Mouse (Mus musculus) T-helper 17 cell (primary cell): ENCODE results near the gene Hecw1.
"Not testable (repeated sequence)": the region's sequence is repeated elsewhere in the genome, so short reads cannot be mapped to it uniquely, and the experiment has no call there.

Experiments used
- in situ Hi-C, 2 experiments: fragments of 300-600 bp; cut with MboI, MseI; formaldehyde crosslinking; loops; 1 replicate in 1 of 2; 2 replicates in 1 of 2; pipeline ENCODE4 v1.15.1; 2025; ENCODE audit warnings: high pct_unique_total_duplicates in 2 of 2

Gene Hecw1

DNA sequence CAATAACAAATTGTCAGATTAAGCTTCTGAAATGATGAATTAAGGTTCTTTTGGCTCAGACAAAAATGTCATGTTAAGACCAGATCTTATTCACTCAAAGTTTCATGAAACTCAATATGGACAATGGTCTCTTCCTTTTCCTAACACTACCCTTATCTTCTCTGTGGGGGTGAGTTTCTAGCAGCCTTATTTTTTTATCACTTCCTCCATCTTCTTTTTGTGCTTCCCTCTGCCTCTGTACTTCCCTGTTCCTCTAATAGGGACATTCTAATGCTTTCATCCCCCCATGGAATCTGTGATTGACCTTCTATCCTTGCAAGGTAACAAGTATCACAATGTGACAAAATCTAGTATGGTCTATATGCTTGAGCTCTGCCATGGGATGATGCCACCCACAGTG, 148.6 kb downstream of the Hecw1 start:
- in situ Hi-C loops, result no loop called here

DNA sequence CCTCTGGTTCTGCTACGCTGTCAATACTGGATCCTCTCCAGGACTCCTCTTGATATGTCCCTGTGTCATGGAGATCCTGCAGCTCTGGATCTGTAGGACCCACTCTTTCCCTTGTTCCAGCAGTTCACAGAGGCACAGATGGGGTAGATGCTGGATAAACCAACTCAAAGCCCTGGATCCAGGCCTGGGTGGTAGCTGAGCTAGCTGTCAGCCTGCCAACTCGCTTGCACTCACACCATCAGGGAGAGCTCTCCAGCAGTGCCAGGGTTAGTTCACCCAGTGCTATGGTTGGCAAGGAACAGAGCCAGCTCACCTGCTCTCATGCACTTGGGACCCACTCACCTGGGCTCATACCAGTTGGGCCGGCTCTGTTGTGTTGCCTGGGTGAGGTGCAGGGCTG, 157.5 kb downstream of the Hecw1 start:
- in situ Hi-C loops, result no loop called here

DNA sequence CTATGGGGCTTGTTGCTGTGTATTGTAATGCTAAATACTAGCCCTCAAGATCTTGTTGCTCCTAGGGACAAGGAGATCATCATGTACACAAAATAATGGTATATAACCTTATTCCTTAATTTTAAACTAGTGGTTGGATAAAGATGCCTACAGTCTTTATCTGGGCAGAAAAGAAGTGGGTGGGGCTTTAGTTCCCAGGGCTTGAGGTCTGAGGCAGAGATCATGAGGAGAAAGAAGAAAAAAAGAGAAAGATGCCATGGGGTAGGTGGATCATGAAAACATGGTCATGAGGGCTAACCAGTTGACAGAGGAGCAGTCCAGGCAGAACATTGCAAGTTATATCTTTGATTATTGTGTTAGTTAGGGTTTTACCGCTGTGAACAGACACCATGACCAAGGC, 195.8 kb downstream of the Hecw1 start:
- in situ Hi-C loops, result no loop called here

DNA sequence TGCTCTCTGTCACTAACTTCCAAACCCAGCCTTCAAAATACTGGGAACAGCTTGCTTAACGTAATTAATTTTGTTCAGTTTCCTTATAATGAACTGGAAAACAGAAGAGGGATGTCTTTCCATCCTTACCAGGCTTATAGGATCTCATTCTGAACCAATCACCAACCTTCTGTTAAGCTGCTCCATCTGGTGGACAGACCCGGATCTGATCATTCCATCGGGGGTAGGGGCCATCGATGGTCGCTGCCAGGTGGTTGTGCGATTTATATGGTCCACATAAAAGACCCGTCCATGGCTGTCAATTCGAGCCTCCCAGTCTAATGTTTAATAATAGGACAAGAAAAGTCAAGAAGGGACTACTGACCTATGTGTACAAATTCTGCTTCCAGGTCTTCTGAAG, 216.4 kb downstream of the Hecw1 start:
- in situ Hi-C loops, result loop anchor here in 1 of 2 experiments (10.0 kb wide), 1 partner anchor 1448 kb away; no protein-coding TSS in a partner anchor

DNA sequence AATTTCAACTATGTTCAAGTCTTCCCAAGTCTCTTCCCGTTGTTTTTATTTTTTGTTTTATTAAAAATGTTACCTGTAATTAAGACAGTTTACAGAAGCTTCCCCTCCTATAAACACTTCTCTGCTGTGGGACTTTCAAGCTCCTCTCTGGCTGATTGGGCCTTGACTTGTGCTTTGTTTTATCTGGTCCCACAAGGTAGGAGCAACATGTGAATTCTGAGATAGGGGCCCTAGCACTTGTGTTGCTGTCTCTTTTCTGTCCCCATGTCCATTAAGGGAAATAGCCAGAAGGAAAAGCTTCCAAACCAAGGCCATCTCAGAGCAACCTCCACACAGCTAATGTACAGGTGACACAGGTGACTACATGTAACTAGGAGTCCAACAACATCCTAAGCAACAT, 218.9 kb downstream of the Hecw1 start:
- in situ Hi-C loops, result loop anchor here in 1 of 2 experiments (5.0 to 10.0 kb wide), 2 partner anchors 432 to 1451 kb away; no protein-coding TSS in a partner anchor

DNA sequence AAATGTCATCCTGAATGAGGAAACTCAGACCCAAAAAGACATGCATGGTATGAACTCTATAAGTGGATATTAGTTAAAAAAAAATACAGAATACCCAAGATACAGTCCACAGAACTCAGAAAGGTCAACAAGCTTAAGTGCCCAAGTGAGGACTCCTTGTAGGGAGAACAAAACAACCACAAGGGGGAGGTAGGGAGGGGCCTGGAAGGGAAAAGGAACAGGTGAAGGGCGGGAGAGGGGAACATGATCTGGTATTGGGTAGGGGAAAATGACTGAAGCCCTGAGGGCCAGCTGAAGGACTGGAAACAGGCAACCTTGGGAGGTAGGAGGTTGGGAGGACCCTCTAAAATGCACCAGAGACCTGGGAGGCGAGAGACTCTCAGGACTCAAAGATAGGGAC, 220.1 kb downstream of the Hecw1 start:
- in situ Hi-C loops, result loop anchor here in 1 of 2 experiments (5.0 to 10.0 kb wide), 2 partner anchors 431 to 1452 kb away; no protein-coding TSS in a partner anchor

DNA sequence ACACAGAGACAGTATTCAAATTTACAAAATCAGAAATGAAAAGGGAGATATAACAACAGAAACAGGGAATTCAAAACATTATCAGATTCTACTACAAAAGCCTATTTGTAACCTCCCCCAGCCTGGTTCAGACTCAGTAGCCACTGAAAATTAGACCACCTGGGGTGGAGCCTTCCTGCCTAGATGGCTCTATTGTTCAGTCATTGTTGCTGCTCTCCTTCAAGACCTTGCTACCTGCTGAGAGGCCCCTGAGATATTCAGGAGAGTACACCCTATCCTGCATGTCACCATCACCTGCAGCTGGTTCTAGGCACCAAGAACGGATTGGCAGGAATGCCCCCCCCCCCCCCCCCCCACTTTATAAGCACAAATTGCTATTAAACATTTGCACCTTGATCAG, 233.0 kb downstream of the Hecw1 start:
- in situ Hi-C loops, result no loop called here

DNA sequence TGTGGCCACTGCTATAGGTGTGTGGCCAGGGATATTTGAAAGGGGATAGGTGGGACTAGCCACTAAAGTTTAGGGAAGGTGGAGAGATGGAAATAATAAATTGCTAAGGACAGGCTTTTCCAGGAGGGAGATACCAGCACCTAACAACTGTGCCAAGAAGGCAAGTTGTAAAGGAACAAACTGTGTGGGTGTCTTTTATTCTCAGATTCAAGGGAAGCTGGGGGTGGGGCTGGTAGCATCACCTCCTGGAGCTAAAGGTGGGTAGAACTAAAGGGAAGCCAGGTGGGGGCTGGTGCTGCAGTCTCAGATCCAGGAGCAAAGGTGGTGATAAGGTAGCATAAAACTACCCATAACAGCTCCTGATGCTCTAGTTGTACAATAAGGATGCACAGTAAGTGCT, 251.6 kb downstream of the Hecw1 start:
- in situ Hi-C loops, result no loop called here

DNA sequence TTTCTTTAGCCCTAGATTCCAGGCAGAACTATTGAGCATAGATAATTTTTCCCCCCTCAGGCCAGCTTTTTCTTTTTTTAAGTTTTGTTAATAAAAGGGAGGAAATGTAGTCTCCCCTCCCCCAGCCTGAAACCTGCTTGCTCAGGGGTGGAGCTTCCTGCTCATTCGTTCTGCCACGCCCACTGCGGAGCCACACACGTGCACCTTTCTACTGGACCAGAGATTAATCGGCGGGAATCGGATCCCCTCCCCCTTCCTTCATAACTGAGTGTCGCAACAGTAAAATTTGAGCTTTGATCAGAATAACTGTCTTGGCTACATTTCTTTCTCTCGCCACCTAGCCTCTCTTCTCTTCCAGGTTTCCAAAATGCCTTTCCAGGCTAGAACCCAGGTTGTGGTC, 262.1 kb downstream of the Hecw1 start:
- in situ Hi-C loops, result not testable (repeated sequence)

DNA sequence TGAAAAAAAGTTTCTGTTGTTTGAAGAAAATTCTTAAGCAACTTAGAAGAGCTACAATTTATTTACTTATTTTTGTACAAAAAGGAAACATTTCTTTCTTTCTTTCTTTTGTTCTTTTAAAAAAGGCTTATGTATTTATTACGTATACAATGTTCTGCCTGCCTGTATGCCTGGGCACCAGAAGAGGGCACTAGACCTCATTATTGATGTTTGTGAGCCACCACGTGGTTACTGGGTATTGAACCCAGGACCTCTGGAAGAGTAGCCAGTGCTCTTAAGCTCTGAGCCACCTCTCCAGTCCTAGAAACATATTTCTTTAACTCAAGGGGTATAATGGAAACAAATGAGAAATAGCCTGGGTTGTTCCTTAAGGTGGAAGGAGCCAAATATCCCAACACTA, 277.1 kb downstream of the Hecw1 start:
- in situ Hi-C loops, result no loop called here

DNA sequence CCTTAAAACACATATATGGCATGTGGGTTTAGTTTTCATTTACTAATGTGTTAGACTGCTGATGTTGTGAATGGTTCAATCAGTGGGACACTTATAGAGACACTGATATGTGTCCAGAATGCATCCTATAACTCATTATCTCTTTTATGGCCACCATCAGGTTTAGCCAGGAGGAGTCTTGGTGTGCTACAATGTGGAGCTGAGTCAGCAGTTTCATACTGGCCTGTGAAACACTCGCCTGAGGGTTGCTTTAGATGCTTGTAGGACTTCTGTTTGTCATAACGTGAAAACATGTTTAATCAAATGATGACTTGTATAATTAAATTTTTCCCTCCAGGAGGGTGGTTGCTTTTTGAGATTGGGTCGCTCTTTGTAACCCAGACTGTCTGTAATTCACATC, 343.4 kb downstream of the Hecw1 start:
- in situ Hi-C loops, result no loop called here

DNA sequence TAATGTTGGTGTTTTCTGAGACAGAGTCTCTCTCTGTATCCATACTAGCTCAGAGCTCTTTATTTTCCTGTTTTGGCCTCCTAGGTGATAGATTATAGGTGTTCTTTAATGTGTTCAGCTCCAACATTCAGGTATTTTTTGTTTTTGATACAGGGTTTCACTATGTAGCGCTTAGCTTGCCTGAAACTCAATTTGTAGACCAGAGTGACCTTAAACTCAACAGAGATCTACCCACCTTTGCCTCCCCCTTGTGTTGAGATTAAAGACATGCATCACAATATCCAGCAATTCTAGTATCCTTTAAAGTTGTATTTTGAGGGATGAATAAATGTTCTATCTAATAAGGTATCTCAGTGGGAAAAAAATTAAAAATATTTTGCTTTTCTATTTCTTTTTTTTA, 345.0 kb downstream of the Hecw1 start:
- in situ Hi-C loops, result no loop called here
